Mouse (Mus musculus) 3T3-L1 (cell line): ENCODE measurements at regions not wholly inside any gene's neighbourhood (a gene's known extent, or its start where the extent isn't known, plus 50 kb on each side); places are given as distances from the start of the nearest gene placed in this dataset.
A peak's percentile ranks its signal among the peaks of the same experiment; 100 is the strongest.
"Not testable (repeated sequence)": the region's sequence is repeated elsewhere in the genome, so short reads cannot be mapped to it uniquely, and the experiment has no call there.

ENCODE experiments used
- DNase-seq: peaks from one replicate; pipeline ENCODE4 v3.0.0-alpha.2; 2015; ENCODE audit warnings: low read depth, low spot score

GRCm38 (mm10) chr5:133937967-133938918 lies 161.3 kb upstream of the Castor2 start:
- no peak for DNase-seq

- DNase-seq = no peak
Measured at GRCm38 (mm10) chr5:133935451-133935850, 164.1 kb upstream of the Castor2 start.

DNA sequence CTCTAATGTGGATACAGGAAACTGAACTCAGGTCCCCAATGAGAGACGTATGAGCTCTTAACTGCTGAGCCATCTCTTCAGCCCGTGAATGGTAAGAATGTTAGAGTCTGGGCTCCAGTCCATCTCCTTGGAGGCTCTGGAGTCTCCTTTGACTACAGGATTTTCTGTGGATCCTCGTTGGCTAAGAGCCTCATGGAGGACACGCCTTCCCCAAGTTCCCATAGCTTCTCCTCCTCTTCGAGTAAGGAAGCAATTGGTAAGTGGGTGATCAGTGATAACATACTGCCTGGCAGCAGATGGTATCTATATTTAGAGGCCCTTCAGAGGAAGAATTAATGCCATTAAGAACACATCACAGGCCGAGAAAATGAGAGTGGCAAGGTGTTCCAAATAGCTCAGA lies 164.5 kb upstream of the Castor2 start:
- DNase-seq = no peak

DNA sequence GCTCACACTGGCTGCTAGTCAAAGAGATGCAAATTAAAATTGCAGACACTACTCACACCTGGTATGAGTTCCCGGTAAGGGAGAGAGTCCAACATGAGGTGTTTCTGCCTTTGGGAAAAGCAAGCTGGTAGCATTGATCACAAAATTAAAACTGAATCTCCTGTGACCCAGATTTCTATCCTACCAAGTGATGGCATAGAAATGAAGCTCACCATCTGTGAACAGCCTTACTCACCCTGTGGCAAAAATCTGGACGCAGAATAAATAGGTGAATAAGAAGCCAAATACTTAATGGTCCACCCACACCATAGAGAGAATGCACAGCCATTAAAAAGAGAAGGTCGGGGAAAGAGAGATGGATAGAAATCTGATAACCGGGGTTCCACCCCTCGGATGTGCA lies 169.4 kb upstream of the Castor2 start:
- DNase-seq = no peak

DNA sequence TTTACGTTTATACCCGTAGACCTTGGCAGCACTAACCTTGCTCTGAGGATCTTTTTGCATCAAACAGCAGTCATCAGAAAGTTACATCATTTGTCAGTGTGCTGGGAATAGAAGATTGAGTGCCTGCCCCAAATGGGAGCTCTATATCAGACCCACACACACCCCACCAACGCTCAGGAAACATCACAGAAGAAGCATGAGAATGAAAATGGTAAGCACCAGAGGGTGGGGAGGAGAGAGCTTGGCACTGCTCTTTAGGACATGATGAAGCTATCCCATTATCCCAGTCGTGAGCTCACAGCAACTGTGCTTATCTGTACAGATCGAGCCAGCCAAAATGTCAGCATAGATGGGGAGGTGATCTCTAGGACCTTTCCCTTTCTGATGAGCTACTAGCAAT lies 172.5 kb upstream of the Castor2 start:
- DNase-seq = no peak

DNA sequence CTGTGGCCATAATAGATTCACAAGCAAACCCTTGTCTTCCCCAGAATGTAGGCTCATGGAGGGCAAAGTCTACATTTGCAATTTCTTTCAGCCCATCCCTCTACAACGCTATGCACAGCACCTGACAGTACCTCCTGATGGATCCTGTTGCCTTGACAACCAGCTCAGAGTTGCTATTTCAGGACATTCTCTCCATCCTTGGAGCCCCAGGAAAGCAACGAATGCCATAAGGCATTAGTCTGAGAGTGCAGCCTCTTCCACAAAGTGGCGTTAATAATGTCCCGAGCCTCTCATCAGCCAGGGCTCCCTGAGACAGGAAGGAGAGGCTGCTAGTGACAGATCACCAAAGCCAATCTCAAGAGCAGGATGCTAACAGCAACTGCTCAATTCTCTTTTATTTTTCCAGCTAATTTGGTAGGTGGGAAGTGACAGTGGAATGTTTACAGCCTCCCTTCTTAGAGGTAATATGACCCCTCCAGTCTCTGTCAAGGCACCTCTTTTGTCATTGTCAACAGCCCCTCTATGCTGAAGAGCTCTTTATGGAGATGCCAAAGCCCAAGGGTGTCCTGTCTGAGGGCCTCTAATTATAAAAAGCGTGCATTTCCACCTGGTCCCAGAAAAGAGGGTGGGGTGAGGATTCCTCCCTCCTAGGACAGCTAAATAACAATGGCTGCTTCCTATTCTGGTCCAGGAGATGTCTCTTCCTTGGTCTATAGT lies 174.2 kb upstream of the Castor2 start:
- DNase-seq = no peak

- no peak for DNase-seq
Measured at GRCm38 (mm10) chr5:133922181-133922580, 177.3 kb upstream of the Castor2 start.

DNA sequence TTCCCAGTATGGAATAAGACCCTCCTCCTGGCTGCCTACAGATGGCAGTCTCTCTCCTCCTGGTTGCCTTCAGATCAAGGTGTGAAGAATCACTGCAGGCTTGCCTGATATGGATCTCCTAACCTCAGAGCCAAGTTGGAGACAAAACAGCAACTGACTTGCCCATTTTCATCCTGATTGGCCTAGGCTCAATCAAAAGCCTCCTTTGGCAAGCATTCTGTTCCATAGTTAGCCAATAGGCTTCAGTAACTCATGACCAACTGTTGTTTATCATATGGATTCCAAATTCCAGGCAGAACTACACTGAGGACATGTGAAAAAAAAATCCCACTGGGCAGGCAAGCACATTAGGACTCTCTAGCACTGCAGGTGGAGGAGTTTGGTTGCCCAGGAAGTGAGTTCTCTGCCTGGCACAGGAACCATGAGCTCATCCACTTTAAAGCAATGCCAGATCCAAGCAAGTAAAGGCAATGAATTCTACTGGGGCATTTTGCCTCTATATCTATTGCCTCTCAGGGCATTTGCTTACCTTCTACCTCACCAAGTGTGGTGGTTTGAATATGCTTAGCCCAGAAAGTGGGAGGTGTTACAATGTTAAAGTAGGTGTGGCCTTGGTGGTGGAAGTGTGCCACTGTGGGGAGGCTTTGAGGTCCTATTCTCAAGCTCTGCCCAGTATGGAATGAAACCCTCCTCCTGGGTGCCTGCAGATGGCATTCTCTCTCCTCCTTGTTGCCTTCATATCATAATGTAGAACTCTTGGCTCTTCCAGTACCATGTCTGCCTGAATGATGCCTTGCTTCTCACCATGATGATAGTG lies 183.6 kb upstream of the Castor2 start:
- no peak for DNase-seq

DNA sequence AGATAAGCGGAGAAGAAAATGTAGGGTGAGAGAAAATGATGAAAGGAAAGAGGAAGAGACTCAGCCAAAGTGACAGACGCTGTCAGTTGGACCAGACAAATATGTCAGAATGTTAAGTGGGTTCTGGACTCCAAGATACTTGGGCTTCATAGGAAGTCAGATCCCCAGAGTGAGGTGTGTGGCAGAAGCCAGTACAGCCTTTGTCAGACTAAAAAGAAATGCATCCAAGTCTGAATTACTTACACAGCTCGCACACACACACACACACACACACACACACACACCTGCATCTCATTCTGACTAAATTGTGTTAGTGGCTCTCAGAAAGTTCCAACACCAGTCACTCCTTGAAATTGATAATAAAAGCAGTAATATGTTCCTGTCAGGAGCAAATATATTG lies 192.1 kb upstream of the Castor2 start:
- no peak for DNase-seq

- DNase-seq = peak; percentile 13
Measured at GRCm38 (mm10) chr5:133898025-133898598, 201.4 kb upstream of the Castor2 start.

- no peak for DNase-seq
Measured at GRCm38 (mm10) chr5:133890728-133891127, 208.8 kb upstream of the Castor2 start.

GRCm38 (mm10) chr5:133889841-133890240 lies 209.7 kb upstream of the Castor2 start:
- DNase-seq = no peak

- no peak for DNase-seq
Measured at GRCm38 (mm10) chr5:133885507-133885906, 214.0 kb upstream of the Castor2 start.

DNA sequence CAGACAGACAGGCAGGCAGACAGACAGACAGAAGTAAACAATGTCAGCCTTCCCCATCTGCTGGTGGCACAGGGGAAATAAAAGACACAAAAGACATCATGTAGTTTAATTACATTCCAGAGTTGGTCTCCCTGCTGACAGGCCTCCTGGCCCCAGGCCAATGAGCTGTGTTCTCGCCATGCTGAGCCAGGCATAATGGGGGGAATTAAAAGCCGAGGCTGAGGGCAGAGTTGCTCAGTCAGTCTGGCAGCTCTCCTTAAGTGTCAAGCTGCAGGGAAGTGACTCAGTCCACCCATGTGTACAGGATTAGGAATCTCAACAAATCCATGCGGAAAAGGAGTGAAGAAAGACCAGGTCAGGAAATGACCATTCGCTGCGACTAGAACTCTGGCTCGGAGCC lies 214.5 kb upstream of the Castor2 start:
- peak; percentile 5 for DNase-seq

- DNase-seq = no peak
Measured at GRCm38 (mm10) chr5:133884593-133884992, 214.9 kb upstream of the Castor2 start.

GRCm38 (mm10) chr5:133844483-133844882 lies 255.0 kb upstream of the Castor2 start:
- no peak for DNase-seq

GRCm38 (mm10) chr5:133842059-133842706 lies 257.3 kb upstream of the Castor2 start:
- DNase-seq = not testable (repeated sequence)

GRCm38 (mm10) chr5:133838286-133838685 lies 261.2 kb upstream of the Castor2 start:
- DNase-seq = no peak

- no peak for DNase-seq
Measured at GRCm38 (mm10) chr5:133833217-133833616, 266.3 kb upstream of the Castor2 start.

DNA sequence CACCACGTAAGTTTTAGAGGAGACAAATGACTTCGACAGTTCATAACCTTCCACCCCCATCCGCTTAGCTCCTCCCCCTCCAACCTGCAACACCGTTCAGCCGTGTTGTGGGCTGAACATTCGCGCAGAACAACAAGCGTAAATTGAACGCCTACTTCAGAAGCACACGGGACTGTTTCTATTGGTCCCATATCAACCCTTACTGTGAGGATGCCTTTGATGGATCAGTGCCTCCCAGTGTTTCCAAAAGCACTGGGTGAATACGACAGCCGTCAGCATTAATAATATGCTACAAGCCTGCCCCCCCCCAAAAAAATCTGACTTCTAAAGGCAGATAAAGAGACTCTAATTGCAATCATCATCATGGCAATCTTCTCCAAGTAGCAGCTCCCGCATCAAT lies 271.3 kb upstream of the Castor2 start:
- DNase-seq = no peak

DNA sequence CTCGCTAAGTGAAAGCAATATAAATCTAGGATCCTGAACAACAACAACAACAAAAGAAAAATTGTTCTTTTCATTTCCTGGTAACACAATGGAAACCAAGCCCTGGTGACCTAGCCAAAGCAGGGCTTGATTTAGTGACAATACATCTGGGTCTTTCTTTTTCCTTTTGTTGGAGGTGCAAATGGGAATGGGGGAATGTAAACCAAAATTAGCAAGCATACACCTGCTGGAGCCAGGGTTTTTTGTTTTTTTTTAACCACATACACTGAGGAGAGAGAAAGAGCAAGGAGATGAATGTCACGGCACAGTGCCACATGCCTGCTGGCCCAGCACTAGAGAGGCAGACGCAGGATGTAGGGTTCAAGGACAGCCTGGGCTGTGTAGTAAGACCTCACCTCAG lies 275.6 kb upstream of the Castor2 start:
- no peak for DNase-seq
